Mouse (Mus musculus): ENCODE measurements around the gene Vmn1r213.

The Vmn1r213 gene

GRCm38 (mm10) chr13:23007356-23007755 is at the start of gene Vmn1r213:
Gene Vmn1r213 (plus strand): TSS chr13:23007656.
- no peak for DNase-seq (ENCODE audit: low read depth, low spot score)

- no peak for DNase-seq (ENCODE audit: low read depth, low spot score)
These were observed 17.1 kb upstream of the Vmn1r213 start for GRCm38 (mm10) chr13:22990214-22990891.

DNA sequence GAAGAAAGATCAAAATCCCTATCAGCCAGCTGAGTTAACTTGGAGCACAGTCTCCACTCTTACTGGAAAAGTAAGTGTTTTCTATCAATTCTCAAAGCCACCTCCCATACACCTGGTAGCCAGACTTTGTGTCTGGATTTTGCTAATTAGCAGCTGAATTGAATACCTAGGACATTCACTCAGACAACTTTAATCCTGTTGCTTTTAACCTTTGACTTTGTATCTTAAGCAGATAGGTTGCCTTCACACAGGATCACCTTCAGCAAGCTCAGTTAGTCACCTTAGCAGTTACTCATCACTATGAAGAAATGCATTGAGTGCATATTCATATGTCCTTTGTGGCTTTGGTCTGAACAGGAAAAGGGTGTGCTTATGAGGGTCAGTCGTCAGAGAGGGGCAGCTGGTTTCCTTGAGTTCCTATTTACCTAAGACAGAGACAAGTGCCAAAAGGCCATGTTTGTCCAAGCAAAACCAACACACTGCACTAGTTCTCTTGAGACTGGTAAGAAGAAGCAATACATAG is 15.2 kb upstream of the Vmn1r213 start:
- DNase-seq (ENCODE audit: low read depth, low spot score): no peak

GRCm38 (mm10) chr13:22992721-22993120 is 14.7 kb upstream of the Vmn1r213 start:
- no peak for DNase-seq (ENCODE audit: low read depth, low spot score)

- DNase-seq (ENCODE audit: low read depth, low spot score): no peak
These were observed 10.7 kb downstream of the Vmn1r213 start for GRCm38 (mm10) chr13:23018158-23018557.

DNA sequence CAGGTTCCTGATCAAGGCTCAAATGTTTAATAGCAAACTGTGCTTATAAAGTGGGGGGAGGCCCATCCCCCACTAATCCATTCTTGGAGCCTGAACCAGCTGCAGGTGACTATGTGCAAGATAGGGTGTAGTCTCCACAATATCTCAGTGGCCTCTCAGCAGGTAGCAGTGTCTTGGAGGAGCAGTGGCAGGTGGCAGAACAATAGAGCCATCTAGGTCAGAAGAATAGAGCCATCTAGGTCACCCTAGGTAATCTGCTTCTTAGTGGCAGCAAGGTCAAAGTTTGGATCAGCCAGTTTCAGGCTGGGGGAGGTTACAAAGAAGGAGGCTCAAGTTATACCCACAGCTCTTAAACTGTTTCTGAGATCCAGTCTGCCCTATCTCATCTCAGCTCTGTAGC is 17.4 kb downstream of the Vmn1r213 start:
- DNase-seq (ENCODE audit: low read depth, low spot score): no peak

DNA sequence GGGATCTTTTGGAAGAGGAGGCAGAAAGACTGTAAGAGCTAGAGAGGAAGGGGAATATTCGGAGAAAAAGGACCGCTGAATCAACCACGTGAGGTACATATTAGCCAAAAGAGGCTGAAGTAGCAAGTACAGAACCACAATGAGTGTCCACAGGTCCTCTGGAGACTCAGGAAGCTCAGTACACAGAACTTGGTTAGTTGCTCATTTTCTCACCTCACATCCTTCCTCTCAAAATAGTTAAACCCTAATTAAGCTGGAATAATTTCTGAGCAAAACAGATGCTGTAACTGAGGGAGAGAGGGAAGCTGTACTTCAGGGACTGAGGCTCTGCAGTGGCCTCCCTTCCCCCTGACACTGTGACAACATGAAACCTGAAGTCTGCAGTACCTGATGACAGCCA is 22.7 kb downstream of the Vmn1r213 start, which contains the start of gene Vmn1r214:
Vmn1r214 (plus strand) TSS at position 301 of the 400 bp plus-strand sequence.
- DNase-seq (ENCODE audit: low read depth, low spot score): no peak

DNA sequence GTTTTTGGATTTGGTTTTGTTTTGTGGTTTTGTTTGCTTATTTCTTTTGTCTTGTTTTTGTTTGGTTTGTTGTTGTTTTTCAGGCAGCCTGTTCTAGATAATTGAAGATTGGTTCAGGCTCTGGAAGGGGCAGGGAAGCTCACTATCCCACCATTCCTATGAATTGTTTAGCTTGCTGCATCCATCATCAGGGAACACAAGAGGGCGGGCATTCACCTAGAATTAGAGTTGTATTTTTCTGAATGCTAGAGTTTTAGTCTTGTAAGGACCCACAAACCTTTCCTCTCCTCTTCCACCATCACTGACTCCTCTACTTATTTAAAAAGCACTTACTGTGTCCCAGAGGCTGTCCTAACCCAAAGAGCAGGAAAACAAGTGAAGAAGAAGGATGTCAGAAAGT is 50.3 kb downstream of the Vmn1r213 start:
- DNase-seq (ENCODE audit: low read depth, low spot score): no peak

All from c-Kit-negative CD71-positive TER-119-positive erythroid progenitor cells, embryonic 14.5 days (primary cell).